Mouse (Mus musculus): ENCODE data around the gene Nkx2-3. TPM values are rescaled to one million over a fixed set of nuclear protein-coding genes. Genes with fewer than 3 reads are reported as not detected.

Nkx2-3 gene
- polyA plus RNA-seq, 1 experiment from 2014 or later, result 3.6 TPM

DNA sequence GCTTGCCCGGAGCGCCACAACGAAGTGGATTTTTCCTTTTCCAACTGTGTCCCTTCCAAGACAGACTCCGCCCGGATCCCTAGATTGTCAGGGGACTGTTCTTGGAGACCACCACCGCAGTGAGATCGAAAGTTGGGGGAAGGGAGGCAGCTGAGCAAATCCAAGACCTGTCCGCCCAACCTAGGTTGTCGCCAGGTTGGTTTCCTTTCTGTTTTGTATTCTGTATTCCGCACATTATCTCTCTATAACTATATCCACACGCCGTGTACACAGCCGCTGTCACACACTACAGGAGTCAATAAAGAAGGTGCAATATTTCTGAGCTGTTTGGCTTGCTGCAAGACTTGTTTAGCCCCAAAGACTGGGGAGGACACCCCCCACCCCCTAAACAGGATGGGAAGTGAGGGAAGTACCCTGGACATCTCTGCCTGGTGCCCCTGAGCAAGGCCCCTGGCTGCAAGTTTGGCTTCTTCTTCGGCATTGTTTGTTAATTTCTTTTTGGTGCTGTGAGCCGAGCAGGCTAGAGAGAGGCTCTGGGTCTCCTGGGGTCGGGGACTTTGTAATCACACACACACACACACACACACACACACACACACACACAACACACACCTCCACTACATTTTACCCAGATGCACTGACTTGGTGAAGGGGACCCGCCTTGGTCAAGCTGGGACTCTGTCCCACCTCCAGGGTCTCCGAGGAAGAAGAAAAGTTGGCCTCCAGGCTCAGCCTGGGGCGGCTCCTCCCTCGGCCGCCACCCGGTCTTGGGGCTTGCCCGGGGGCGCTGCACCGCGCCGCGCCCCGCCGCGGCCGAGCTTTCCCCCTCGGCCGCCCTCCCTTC lies 3.7 kb downstream of the Nkx2-3 start:
- H3K4me2 ChIP-seq (replicated peaks), result peak overlapping the region; percentile 71
- no peak; the same call in 1 of the 2 replicates for ATAC-seq (replicated peaks)
- peak overlapping the region; percentile 62 for H3K9ac ChIP-seq (replicated peaks)
- H3K4me1 ChIP-seq, result peaks cover 39% of the 10 kb centered on the region
- H3K27me3 ChIP-seq, result peaks cover 71% of the 10 kb centered on the region
- 2% methylated on average over 34 of the region's 34 CpGs for WGBS
- no peaks in the 10 kb centered on the region for H3K9me3 ChIP-seq
- H3K27ac ChIP-seq (replicated peaks), result peak overlapping the region; percentile 81
- peak overlapping the region; percentile 47 for H3K4me3 ChIP-seq
- H3K36me3 ChIP-seq, result no peaks in the 10 kb centered on the region

- H3K4me3 ChIP-seq, result peak overlapping the region; percentile 47
- peak overlapping the region; percentile 81 for H3K27ac ChIP-seq (replicated peaks)
- no peaks in the 10 kb centered on the region for H3K36me3 ChIP-seq
- peaks cover 70% of the 10 kb centered on the region for H3K27me3 ChIP-seq
- peak; percentile 82 for ATAC-seq (replicated peaks)
- H3K4me2 ChIP-seq (replicated peaks), result peak overlapping the region; percentile 71
- 0% methylated on average over 35 of the region's 35 CpGs for WGBS
- peak overlapping the region; percentile 62 for H3K9ac ChIP-seq (replicated peaks)
- H3K4me1 ChIP-seq, result peaks cover 39% of the 10 kb centered on the region
- H3K9me3 ChIP-seq, result no peaks in the 10 kb centered on the region
These were observed 4.3 kb downstream of the Nkx2-3 start for GRCm38 (mm10) chr19:43616415-43616861.

DNA sequence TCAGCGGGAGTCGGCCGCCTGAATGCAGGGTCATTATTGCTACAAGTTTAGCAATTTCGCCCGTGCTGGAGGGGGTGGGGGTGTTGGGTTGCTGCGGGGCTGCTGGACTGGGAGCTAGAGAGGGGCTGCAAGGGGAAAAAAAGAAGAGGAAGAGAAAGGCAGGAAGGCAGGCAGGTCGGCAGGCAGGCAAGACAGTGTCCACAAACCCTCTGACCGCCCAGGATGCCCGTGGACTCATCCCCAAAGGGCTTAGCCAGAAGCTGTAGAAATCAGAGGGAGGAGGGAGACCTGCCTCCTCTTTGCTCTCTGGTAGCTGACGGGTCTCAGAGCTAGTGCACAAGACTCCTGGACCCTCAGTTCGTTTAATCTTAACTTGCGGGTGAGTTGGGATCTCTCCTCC lies 4.8 kb downstream of the Nkx2-3 start:
- Histone ChIP-seq H3K27me3 (peaks cover 70% of the 10 kb centered on the region), H3K36me3 (no peaks in the 10 kb centered on the region), H3K4me2 (replicated peaks) (peak overlapping the region; percentile 71), H3K4me1 (peaks cover 39% of the 10 kb centered on the region), H3K4me3 (peak overlapping the region; percentile 47), H3K27ac (replicated peaks) (peak overlapping the region; percentile 81), H3K9ac (replicated peaks) (peak overlapping the region; percentile 62), H3K9me3 (no peaks in the 10 kb centered on the region)
- peak; percentile 11; the same call in 1 of the 2 replicates for ATAC-seq (replicated peaks)
- under 1% methylated on average over 12 of the region's 12 CpGs for WGBS

DNA sequence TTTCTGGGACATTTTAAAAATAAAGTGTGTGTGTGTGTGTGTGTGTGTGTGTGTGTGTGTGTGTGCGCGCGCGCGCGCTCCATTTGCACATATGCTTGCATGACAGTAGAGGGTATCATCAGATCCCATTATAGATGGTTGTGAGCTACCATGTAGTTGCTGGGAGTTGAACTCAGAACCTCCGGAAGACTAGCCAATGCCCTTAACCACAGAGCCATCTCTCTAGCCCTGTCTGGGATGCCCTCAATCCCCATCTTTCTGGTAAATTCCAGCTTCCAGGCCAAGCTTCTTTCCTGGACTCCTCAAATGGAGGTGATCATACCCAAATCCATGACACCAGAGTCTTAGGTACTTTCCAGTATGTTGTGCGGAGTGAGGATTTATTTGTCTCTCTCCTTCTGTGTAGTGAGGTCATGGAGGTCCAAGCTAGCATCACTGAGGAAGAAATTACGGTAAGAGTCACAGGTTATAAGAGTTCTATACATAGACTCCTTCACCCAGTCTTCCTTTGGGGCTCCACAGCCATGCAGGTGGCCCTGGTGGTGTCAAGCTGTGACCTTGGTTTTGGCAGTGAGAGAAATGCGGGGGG lies 5.7 kb downstream of the Nkx2-3 start:
- H3K27me3 ChIP-seq, result peaks cover 69% of the 10 kb centered on the region
- ATAC-seq (replicated peaks), result no peak
- H3K9me3 ChIP-seq, result no peaks in the 10 kb centered on the region
- H3K27ac ChIP-seq (replicated peaks), result no peak overlapping the region
- H3K9ac ChIP-seq (replicated peaks), result no peak overlapping the region
- WGBS, result 48% methylated on average over 10 of the region's 10 CpGs
- H3K36me3 ChIP-seq, result no peaks in the 10 kb centered on the region
- H3K4me3 ChIP-seq, result no peak overlapping the region
- no peak overlapping the region for H3K4me2 ChIP-seq (replicated peaks)
- peaks cover 29% of the 10 kb centered on the region for H3K4me1 ChIP-seq

DNA sequence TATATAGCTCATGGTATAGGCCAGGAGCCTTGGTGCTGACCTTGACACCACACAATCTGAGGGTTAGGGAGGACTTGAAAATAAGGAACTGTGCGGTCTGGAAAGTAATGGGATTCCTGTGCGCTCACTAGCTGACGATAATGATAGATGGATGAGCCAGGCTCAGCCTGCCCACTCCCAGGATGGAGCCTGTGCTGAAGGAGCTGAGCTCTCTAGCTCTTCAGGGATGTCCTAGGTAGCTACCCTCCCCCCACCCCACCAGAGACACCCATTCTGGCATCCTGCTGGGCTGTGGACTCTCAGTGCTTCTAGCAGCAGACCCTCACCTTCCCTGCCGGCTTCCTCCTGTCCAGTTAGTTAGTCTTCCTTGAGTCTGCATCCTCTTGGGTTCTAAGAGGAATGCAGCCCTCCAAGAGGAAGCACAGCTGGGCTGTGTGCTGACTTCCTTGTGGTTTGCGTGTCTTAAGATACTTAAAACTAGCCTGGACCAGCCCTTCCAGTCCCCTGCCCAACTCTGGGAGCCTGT lies 6.4 kb downstream of the Nkx2-3 start:
- H3K27me3 ChIP-seq, result peaks cover 71% of the 10 kb centered on the region
- no peak overlapping the region for H3K9ac ChIP-seq (replicated peaks)
- 34% methylated on average over 5 of the region's 5 CpGs for WGBS
- H3K4me3 ChIP-seq, result no peak overlapping the region
- no peak overlapping the region for H3K4me2 ChIP-seq (replicated peaks)
- H3K27ac ChIP-seq (replicated peaks), result no peak overlapping the region
- ATAC-seq (replicated peaks), result no peak
- peaks cover 28% of the 10 kb centered on the region for H3K4me1 ChIP-seq
- H3K36me3 ChIP-seq, result no peaks in the 10 kb centered on the region
- no peaks in the 10 kb centered on the region for H3K9me3 ChIP-seq

DNA sequence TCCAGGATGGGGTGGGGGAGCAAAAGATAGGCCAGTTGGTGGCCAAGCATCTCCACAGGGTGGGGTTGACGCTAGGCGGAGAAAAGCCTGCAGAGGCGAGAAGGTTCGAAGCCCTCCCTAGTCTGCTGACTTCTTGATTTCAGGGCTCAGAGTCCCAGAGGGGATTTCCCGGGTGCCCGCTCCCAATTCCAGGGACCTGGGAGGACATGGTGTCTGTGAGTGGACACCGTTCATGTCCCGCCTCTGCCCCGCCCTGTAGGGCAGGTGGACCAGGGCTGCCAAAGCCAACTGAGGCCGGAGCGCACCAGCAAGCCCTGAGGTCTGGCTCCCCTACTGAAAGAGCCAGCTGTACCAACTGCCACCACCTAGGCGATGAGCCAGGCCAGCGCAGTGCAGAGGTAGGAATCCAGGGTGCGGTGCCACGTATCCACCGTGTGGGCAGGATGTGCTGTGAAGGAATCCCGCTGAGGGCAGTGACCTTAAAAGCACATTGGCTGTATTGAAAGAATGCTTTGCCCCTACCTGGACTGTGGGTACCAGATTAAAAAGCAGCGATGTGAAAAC lies 7.9 kb downstream of the Nkx2-3 start:
- WGBS, result 15% methylated on average over 18 of the region's 18 CpGs
- Histone ChIP-seq H3K27ac (replicated peaks) (no peak overlapping the region), H3K4me3 (no peak overlapping the region), H3K36me3 (no peaks in the 10 kb centered on the region), H3K9ac (replicated peaks) (no peak overlapping the region), H3K9me3 (no peaks in the 10 kb centered on the region), H3K27me3 (peaks cover 66% of the 10 kb centered on the region), H3K4me2 (replicated peaks) (no peak overlapping the region), H3K4me1 (peaks cover 18% of the 10 kb centered on the region)
- ATAC-seq (replicated peaks), result no peak

DNA sequence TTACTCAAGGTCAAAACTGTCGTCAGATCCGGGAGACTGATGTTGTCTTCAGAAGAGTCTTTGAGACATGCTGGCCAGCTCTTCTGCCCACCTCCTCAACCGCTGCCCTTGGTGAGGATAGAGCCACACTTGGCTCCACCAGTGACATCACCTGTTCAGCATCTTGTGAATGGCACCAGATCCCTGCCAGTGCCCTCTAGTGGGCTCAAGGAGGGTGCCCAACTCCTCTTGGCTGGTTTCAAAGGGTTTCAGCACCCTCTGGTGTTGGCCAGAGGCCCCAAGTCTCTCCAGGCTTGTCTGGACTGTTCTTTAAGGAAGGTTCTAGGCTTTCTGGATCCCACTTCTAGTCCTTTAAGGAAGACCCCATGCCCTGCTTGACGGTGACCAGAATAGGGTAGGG lies 11.8 kb downstream of the Nkx2-3 start:
- H3K27me3 ChIP-seq, result peaks cover 45% of the 10 kb centered on the region
- no peak overlapping the region for H3K9ac ChIP-seq (replicated peaks)
- H3K4me3 ChIP-seq, result no peak overlapping the region
- no peaks in the 10 kb centered on the region for H3K9me3 ChIP-seq
- peaks cover 7% of the 10 kb centered on the region for H3K4me1 ChIP-seq
- no peaks in the 10 kb centered on the region for H3K36me3 ChIP-seq
- no peak overlapping the region for H3K4me2 ChIP-seq (replicated peaks)
- ATAC-seq (replicated peaks), result no peak
- H3K27ac ChIP-seq (replicated peaks), result no peak overlapping the region
- 45% methylated on average over 4 of the region's 4 CpGs for WGBS

GRCm38 (mm10) chr19:43626160-43626559 lies 14.0 kb downstream of the Nkx2-3 start:
- Histone ChIP-seq H3K4me3 (no peak overlapping the region), H3K4me2 (replicated peaks) (no peak overlapping the region), H3K27me3 (peaks cover 22% of the 10 kb centered on the region), H3K4me1 (peaks cover 7% of the 10 kb centered on the region), H3K9me3 (no peaks in the 10 kb centered on the region), H3K27ac (replicated peaks) (no peak overlapping the region), H3K9ac (replicated peaks) (no peak overlapping the region), H3K36me3 (no peaks in the 10 kb centered on the region)
- peak; percentile 73; the same call in 1 of the 2 replicates for ATAC-seq (replicated peaks)
- 17% methylated on average over 3 of the region's 3 CpGs for WGBS

GRCm38 (mm10) chr19:43627345-43627744 lies 15.2 kb downstream of the Nkx2-3 start:
- Histone ChIP-seq H3K4me2 (replicated peaks) (no peak overlapping the region), H3K27ac (replicated peaks) (no peak overlapping the region), H3K4me3 (no peak overlapping the region), H3K36me3 (no peaks in the 10 kb centered on the region), H3K9me3 (no peaks in the 10 kb centered on the region), H3K9ac (replicated peaks) (no peak overlapping the region), H3K4me1 (peaks cover 7% of the 10 kb centered on the region), H3K27me3 (peaks cover 14% of the 10 kb centered on the region; the same call in 1 of the 2 replicates)
- no peak for ATAC-seq (replicated peaks)
- WGBS, result 96% methylated on average over 3 of the region's 3 CpGs

- ATAC-seq (replicated peaks), result no peak
These were observed 17.0 kb downstream of the Nkx2-3 start for GRCm38 (mm10) chr19:43629088-43629487.

GRCm38 (mm10) chr19:43630466-43631251 lies 18.5 kb downstream of the Nkx2-3 start:
- peaks cover 7% of the 10 kb centered on the region for H3K4me1 ChIP-seq
- no peaks in the 10 kb centered on the region for H3K27me3 ChIP-seq
- no peak overlapping the region for H3K4me2 ChIP-seq (replicated peaks)
- H3K9me3 ChIP-seq, result no peaks in the 10 kb centered on the region
- no peaks in the 10 kb centered on the region for H3K36me3 ChIP-seq
- 30% methylated on average over 12 of the region's 12 CpGs for whole genome bisulfite sequencing
- no peak overlapping the region for H3K27ac ChIP-seq (replicated peaks)
- no peak overlapping the region for H3K9ac ChIP-seq (replicated peaks)
- H3K4me3 ChIP-seq, result no peak overlapping the region
- ATAC-seq (replicated peaks), result 0 out of 2 replicates have a peak, but pooled peaks have one; percentile 51

More at GRCm38 (mm10) chr19:43629088-43629487, 17.0 kb downstream of the Nkx2-3 start:
- Histone ChIP-seq H3K4me3 (no peak overlapping the region), H3K4me1 (peaks cover 7% of the 10 kb centered on the region), H3K27ac (replicated peaks) (no peak overlapping the region), H3K36me3 (no peaks in the 10 kb centered on the region), H3K9ac (replicated peaks) (no peak overlapping the region), H3K27me3 (no peaks in the 10 kb centered on the region), H3K9me3 (no peaks in the 10 kb centered on the region), H3K4me2 (replicated peaks) (no peak overlapping the region)
- WGBS, result 50% methylated on average over 4 of the region's 4 CpGs

Data from forebrain, embryonic 15.5 days (tissue).